In the genomic region with DNA sequence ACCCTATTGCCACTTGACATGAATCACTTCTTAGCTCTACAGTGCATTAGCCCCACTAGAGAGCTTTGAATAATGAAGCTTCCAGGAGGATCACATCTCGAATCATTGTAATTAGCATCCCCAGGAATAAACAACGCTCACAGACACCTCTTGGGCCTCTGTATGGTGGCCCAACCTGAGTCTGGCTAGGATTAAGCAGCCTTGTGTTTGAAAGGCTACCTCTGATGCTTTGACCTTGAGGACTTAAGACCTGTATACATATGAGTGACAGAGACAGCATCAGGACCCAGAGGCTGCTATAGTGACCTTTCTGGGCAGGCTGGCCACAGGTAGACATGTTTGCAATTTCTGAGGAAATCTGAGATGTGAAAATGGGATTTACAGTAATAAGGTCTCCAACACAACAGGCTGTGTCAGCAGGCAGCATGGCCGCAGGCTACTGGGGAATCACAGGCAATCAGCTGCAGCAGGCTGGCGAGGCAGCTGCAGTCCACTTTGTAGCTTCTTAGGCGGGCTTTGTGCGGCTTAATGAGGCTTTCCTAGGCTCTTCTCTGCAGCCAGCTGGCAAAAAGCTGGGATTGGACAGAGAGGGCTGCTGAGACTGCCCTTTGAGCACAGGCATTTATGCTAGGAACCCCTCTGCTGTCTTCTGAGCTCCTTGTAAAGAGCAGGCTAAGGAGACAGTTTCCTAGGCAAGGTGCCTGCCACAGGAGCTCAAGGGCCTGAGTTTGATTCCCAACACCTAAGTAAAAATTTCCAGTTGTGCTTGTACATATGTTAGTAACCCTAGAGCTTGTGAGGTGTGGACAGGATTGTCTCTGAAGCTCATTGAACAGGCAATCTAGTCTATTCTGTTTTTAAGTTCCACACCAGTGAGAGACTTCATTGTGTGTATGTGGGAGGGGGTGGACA, we compare ENCODE assay signal across 8 mouse cellular contexts.
DNase-seq lines count a peak whose midpoint lies in the region; ATAC-seq and TF ChIP-seq lines count a peak whose summit lies in the region.
"Had no signal": no experiment of that assay in that cellular context is flagged by ENCODE, and none has a peak within 500 bp of the region (broad histone marks: within the 10 kb centered on the region; RNA-seq: fewer than 3 reads in every experiment).

No protein-coding gene starts in this region.

- TF ChIP-seq CTCF in left cerebral cortex, adult 2 months (IDR thresholded peaks at IDR 0.05), result no peak

- H3K4me2 ChIP-seq in forebrain, embryonic 16.5 days (ENCODE audit: low read length), result no peak overlapping the region
- no peak overlapping the region for H3K4me2 ChIP-seq in heart, embryonic 12.5 days

- no peaks in the 10 kb centered on the region for H3K36me3 ChIP-seq in forebrain, embryonic 16.5 days (ENCODE audit: control insufficient read depth, insufficient read depth)
- no peaks in the 10 kb centered on the region for H3K36me3 ChIP-seq in heart, embryonic 12.5 days

- H3K4me1 ChIP-seq in forebrain, embryonic 16.5 days (replicated peaks; ENCODE audit: control insufficient read depth, insufficient read depth, low read length), result peaks cover 8% of the 10 kb centered on the region
- no peaks in the 10 kb centered on the region for H3K4me1 ChIP-seq in heart, embryonic 12.5 days (replicated peaks)

- no peaks in the 10 kb centered on the region for H3K27me3 ChIP-seq in forebrain, embryonic 16.5 days (replicated peaks; ENCODE audit: control insufficient read depth, insufficient read depth, low read length)
- 0 out of 2 replicates have a peak, but pooled peaks cover 3% of the 10 kb centered on the region for H3K27me3 ChIP-seq in heart, embryonic 12.5 days (replicated peaks)

- no peaks in the 10 kb centered on the region for H3K9me3 ChIP-seq in forebrain, embryonic 16.5 days (ENCODE audit: control insufficient read depth, low read length)
- H3K9me3 ChIP-seq in heart, embryonic 12.5 days (replicated peaks), result no peaks in the 10 kb centered on the region; the same call in 1 of the 2 replicates

- intact Hi-C loops in left cerebral cortex, adult 2 months (cut with DNase I), result no loop called here

- H3K4me3 ChIP-seq in forebrain, embryonic 16.5 days (replicated peaks; ENCODE audit: low read length), result no peak overlapping the region
- H3K4me3 ChIP-seq in left cerebral cortex, adult 2 months, result no peak overlapping the region
- no peak overlapping the region for H3K4me3 ChIP-seq in heart, embryonic 12.5 days

- no peak overlapping the region for H3K9ac ChIP-seq in forebrain, embryonic 16.5 days (replicated peaks; ENCODE audit: low read depth, low read length)
- H3K9ac ChIP-seq in heart, embryonic 12.5 days, result no peak overlapping the region
- H3K9ac ChIP-seq: liver, embryonic 14.5 days had no signal

- H3K27ac ChIP-seq in forebrain, embryonic 16.5 days (ENCODE audit: low read length), result peak overlapping the region; percentile 34; the same call in 1 of the 2 replicates
- no peak overlapping the region for H3K27ac ChIP-seq in left cerebral cortex, adult 2 months
- no peak overlapping the region for H3K27ac ChIP-seq in heart, embryonic 12.5 days (ENCODE audit: poor library complexity, severe bottlenecking)
- H3K27ac ChIP-seq: liver, embryonic 14.5 days had no signal

- WGBS in forebrain, embryonic 16.5 days, result 11% methylated on average over 6 of the region's 6 CpGs
- WGBS in heart, embryonic 12.5 days, result 54% methylated on average over 6 of the region's 6 CpGs

- DNase-seq in cerebellum, postnatal 36 days, result peak; percentile 11 to 19
- peak; percentile 17 for DNase-seq in left cerebral cortex, adult 2 months (ENCODE audit: extremely low spot score in 1 of 2, low spot score in 2 of 2)
- DNase-seq in retina, postnatal 1 day, result peak; percentile 93
- no peak for DNase-seq in spleen, postnatal 4 days (ENCODE audit: low spot score in 2 of 2)

- peak; percentile 89 for ATAC-seq in forebrain, embryonic 16.5 days
- no peak for ATAC-seq in megakaryocyte progenitor cell, adult 5-6 weeks (replicated peaks; ENCODE audit: poor library complexity)
- no peak for ATAC-seq in heart, embryonic 12.5 days (ENCODE audit: insufficient number of reproducible peaks, low FRiP score)

Comparison
In these comparisons a context has a peak if more than half of its experiments do, and no peak if none do; other contexts are left out.
1. DNase-seq: peak in cerebellum, postnatal 36 days (2 of 2), left cerebral cortex, adult 2 months (2 of 2) and retina, postnatal 1 day (single experiment); none in spleen, postnatal 4 days (0 of 2).